Mouse (Mus musculus) testis, postnatal 10 days (tissue): Measurements from ENCODE around the gene Hist2h2bb.
"Not testable (repeated sequence)": the region's sequence is repeated elsewhere in the genome, so short reads cannot be mapped to it uniquely, and the experiment has no call there.

Experiments
- DNase-seq: peaks from one replicate; pipeline ENCODE4 v3.0.0; 2021; ENCODE audit warnings: low spot score

Hist2h2bb gene

GRCm38 (mm10) chr3:96269511-96270474, at the start of gene Hist2h2bb:
Gene Hist2h2bb (plus strand): TSS chr3:96269752.
- peak; percentile 84 for DNase-seq

GRCm38 (mm10) chr3:96220131-96220764, 49.3 kb upstream of the Hist2h2bb start:
- DNase-seq, result peak; percentile 53

- peak; percentile 73 for DNase-seq
Measured at GRCm38 (mm10) chr3:96220765-96221639, 48.5 kb upstream of the Hist2h2bb start, which contains the start of the genes Hist2h2ac and Hist2h2be. Gene Hist2h2ac (minus strand): TSS chr3:96220880. Gene Hist2h2be (plus strand): TSS chr3:96221119.

- no peak for DNase-seq
Measured at GRCm38 (mm10) chr3:96221640-96222038, 47.9 kb upstream of the Hist2h2bb start.

GRCm38 (mm10) chr3:96222774-96223173, 46.8 kb upstream of the Hist2h2bb start:
- DNase-seq, result no peak

- no peak for DNase-seq
Measured at GRCm38 (mm10) chr3:96225421-96225820, 44.1 kb upstream of the Hist2h2bb start.

- no peak for DNase-seq
Measured at GRCm38 (mm10) chr3:96226695-96227648, 42.6 kb upstream of the Hist2h2bb start.

- DNase-seq, result no peak
Measured at GRCm38 (mm10) chr3:96228828-96229227, 40.7 kb upstream of the Hist2h2bb start.

GRCm38 (mm10) chr3:96230404-96230803, 39.1 kb upstream of the Hist2h2bb start:
- no peak for DNase-seq

GRCm38 (mm10) chr3:96230910-96231757, 38.4 kb upstream of the Hist2h2bb start:
- no peak for DNase-seq

- no peak for DNase-seq
Measured at GRCm38 (mm10) chr3:96231758-96232120, 37.8 kb upstream of the Hist2h2bb start.

- no peak for DNase-seq
Measured at GRCm38 (mm10) chr3:96234914-96235313, 34.6 kb upstream of the Hist2h2bb start.

- DNase-seq, result no peak
Measured at GRCm38 (mm10) chr3:96235836-96236235, 33.7 kb upstream of the Hist2h2bb start.

- DNase-seq, result no peak
Measured at GRCm38 (mm10) chr3:96236834-96237334, 32.7 kb upstream of the Hist2h2bb start.

- DNase-seq, result no peak
Measured at GRCm38 (mm10) chr3:96237335-96237903, 32.1 kb upstream of the Hist2h2bb start.

GRCm38 (mm10) chr3:96237904-96238511, 31.5 kb upstream of the Hist2h2bb start:
- DNase-seq, result no peak

- not testable (repeated sequence) for DNase-seq
Measured at GRCm38 (mm10) chr3:96238954-96239793, 30.4 kb upstream of the Hist2h2bb start, which contains the start of gene Hist2h3c2. Gene Hist2h3c2 (minus strand): TSS chr3:96239127.
